8 mouse cellular contexts compared by ENCODE assay signal in the genomic region with DNA sequence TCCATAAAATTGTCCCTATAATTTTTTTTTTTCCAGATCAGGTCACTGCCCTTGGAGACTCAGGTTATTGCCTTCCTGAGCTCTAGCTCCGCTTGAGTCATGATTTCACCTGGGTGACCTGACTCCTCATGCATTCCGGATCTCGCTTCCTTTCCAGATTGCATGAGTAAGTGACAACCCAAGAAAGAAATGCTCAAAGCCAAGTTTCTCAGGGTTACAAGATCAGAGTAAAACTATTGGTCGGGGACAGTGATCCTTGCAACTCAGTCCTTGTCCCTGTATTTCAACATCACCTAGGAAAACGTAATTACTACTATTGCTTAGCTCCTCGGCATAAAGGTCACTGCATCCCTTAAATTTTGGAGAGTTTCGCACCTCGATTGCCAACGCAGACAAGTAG. TPM values are rescaled to one million over a fixed set of nuclear protein-coding genes. Genes with fewer than 3 reads are reported as not detected.
DNase-seq lines count a peak whose midpoint lies in the region; ATAC-seq lines count a peak whose summit lies in the region.

TSS of gene Acot5 (plus strand) at position 340 of the 400 bp plus-strand sequence.

- no peak within 1 kb of the TSS for H3K27ac ChIP-seq in heart, embryonic 16.5 days (ENCODE audit: low read length)
- no peak within 1 kb of the TSS for H3K27ac ChIP-seq in embryonic facial prominence, embryonic 10.5 days (replicated peaks)
- no peak within 1 kb of the TSS for H3K27ac ChIP-seq in hindbrain, embryonic 14.5 days
- H3K27ac ChIP-seq in midbrain, embryonic 14.5 days (replicated peaks; ENCODE audit: low read depth, low read length), result no peak within 1 kb of the TSS

- WGBS in heart, embryonic 16.5 days, result 54% methylated on average over 9 of the region's 9 CpGs
- WGBS in embryonic facial prominence, embryonic 10.5 days, result 55% methylated on average over 9 of the region's 9 CpGs
- 65% methylated on average over 9 of the region's 9 CpGs for WGBS in hindbrain, embryonic 14.5 days
- 56% methylated on average over 9 of the region's 9 CpGs for WGBS in midbrain, embryonic 14.5 days

- intact Hi-C loops in heart, postnatal 10 days (cut with DNase I), result no loop called here

- peaks cover 12% of the 10 kb centered on the region for H3K27me3 ChIP-seq in heart, embryonic 16.5 days (ENCODE audit: control insufficient read depth, insufficient read depth, low read length)
- H3K27me3 ChIP-seq in embryonic facial prominence, embryonic 10.5 days (replicated peaks; ENCODE audit: low read depth, poor library complexity, severe bottlenecking), result peaks cover 55% of the 10 kb centered on the region
- peaks cover 33% of the 10 kb centered on the region for H3K27me3 ChIP-seq in hindbrain, embryonic 14.5 days (ENCODE audit: control insufficient read depth, insufficient read depth, low read length)
- peaks cover 7% of the 10 kb centered on the region; the same call in 1 of the 2 replicates for H3K27me3 ChIP-seq in midbrain, embryonic 14.5 days (ENCODE audit: control insufficient read depth, insufficient read depth, low read length)

- no peak for DNase-seq in heart, postnatal 10 days
- DNase-seq in embryonic facial prominence, embryonic 10.5 days (ENCODE audit: low spot score), result no peak
- no peak for DNase-seq in hindbrain, embryonic 14.5 days (ENCODE audit: low spot score)
- no peak for DNase-seq in midbrain, embryonic 14.5 days
- DNase-seq in cerebellum, adult 18-20 months, result no peak

- H3K4me1 ChIP-seq in heart, embryonic 16.5 days (ENCODE audit: control insufficient read depth, insufficient read depth, low read length), result no peaks in the 10 kb centered on the region
- peaks cover 9% of the 10 kb centered on the region; the same call in 1 of the 2 replicates for H3K4me1 ChIP-seq in embryonic facial prominence, embryonic 10.5 days
- no peaks in the 10 kb centered on the region for H3K4me1 ChIP-seq in hindbrain, embryonic 14.5 days (replicated peaks; ENCODE audit: control insufficient read depth, insufficient read depth, low read length)
- H3K4me1 ChIP-seq in midbrain, embryonic 14.5 days (ENCODE audit: control insufficient read depth, insufficient read depth, low read length), result no peaks in the 10 kb centered on the region

- peak within 1 kb of the TSS; percentile 53 for H3K4me3 ChIP-seq in heart, embryonic 16.5 days (ENCODE audit: low read length)
- H3K4me3 ChIP-seq in embryonic facial prominence, embryonic 10.5 days, result peak within 1 kb of the TSS; percentile 54
- peak within 1 kb of the TSS; percentile 37 for H3K4me3 ChIP-seq in hindbrain, embryonic 14.5 days (replicated peaks; ENCODE audit: low read length)
- H3K4me3 ChIP-seq in midbrain, embryonic 14.5 days (replicated peaks; ENCODE audit: low read depth, low read length), result peak within 1 kb of the TSS; percentile 32

- H3K4me2 ChIP-seq in heart, embryonic 16.5 days (ENCODE audit: low read depth, low read length), result peak within 1 kb of the TSS; percentile 76
- peak within 1 kb of the TSS; percentile 55 for H3K4me2 ChIP-seq in hindbrain, embryonic 14.5 days (replicated peaks)
- H3K4me2 ChIP-seq in midbrain, embryonic 14.5 days (ENCODE audit: low read length), result peak within 1 kb of the TSS; percentile 52

- no peaks in the 10 kb centered on the region for H3K9me3 ChIP-seq in heart, embryonic 16.5 days (replicated peaks; ENCODE audit: control insufficient read depth, low read length)
- no peaks in the 10 kb centered on the region for H3K9me3 ChIP-seq in embryonic facial prominence, embryonic 10.5 days
- H3K9me3 ChIP-seq in hindbrain, embryonic 14.5 days (ENCODE audit: control insufficient read depth, low read length), result no peaks in the 10 kb centered on the region
- no peaks in the 10 kb centered on the region for H3K9me3 ChIP-seq in midbrain, embryonic 14.5 days (ENCODE audit: control insufficient read depth, low read length)

- no peak for ATAC-seq in heart, embryonic 16.5 days (replicated peaks; ENCODE audit: extremely low read depth, insufficient read depth, low FRiP score)
- ATAC-seq in hindbrain, embryonic 14.5 days (ENCODE audit: low FRiP score), result no peak
- ATAC-seq in midbrain, embryonic 14.5 days (ENCODE audit: low FRiP score, low TSS enrichment), result no peak
- no peak for ATAC-seq in erythroblast, adult 5-6 weeks (replicated peaks; ENCODE audit: low FRiP score, poor library complexity, severe bottlenecking)
- ATAC-seq in megakaryocyte progenitor cell, adult 5-6 weeks (replicated peaks; ENCODE audit: poor library complexity), result no peak

- H3K36me3 ChIP-seq in heart, embryonic 16.5 days (ENCODE audit: control insufficient read depth, insufficient read depth), result no peaks in the 10 kb centered on the region
- H3K36me3 ChIP-seq in embryonic facial prominence, embryonic 10.5 days (replicated peaks), result no peaks in the 10 kb centered on the region
- no peaks in the 10 kb centered on the region for H3K36me3 ChIP-seq in hindbrain, embryonic 14.5 days (replicated peaks; ENCODE audit: control insufficient read depth, insufficient read depth)
- no peaks in the 10 kb centered on the region for H3K36me3 ChIP-seq in midbrain, embryonic 14.5 days (ENCODE audit: control insufficient read depth, insufficient read depth, low read length)

- peak within 1 kb of the TSS; percentile 50 for H3K9ac ChIP-seq in heart, embryonic 16.5 days (ENCODE audit: low read length)
- peak within 1 kb of the TSS; percentile 47; the same call in 1 of the 2 replicates for H3K9ac ChIP-seq in hindbrain, embryonic 14.5 days
- no peak within 1 kb of the TSS; the same call in 1 of the 2 replicates for H3K9ac ChIP-seq in midbrain, embryonic 14.5 days (replicated peaks; ENCODE audit: low read length)

RNA-seq across cellular contexts. Expression of gene Acot5, which starts in this region (rescaled TPM):
- polyA plus RNA-seq in heart, embryonic 16.5 days (2015; fragmentation: Nextera tagmentation; extraction: Ambion mirVana), result 0.14 and 0.22 TPM in 2 replicates
- not detected for total RNA-seq in heart, postnatal 10 days (2021)
- not detected in 2 replicates for polyA plus RNA-seq in embryonic facial prominence, embryonic 10.5 days (2016; fragmentation: Nextera tagmentation; extraction: Ambion mirVana)
- 0.30 and 0.48 TPM in 2 replicates for polyA plus RNA-seq in hindbrain, embryonic 14.5 days (2014; fragmentation: Nextera tagmentation; extraction: Ambion mirVana)
- polyA plus RNA-seq in midbrain, embryonic 14.5 days (2014; fragmentation: Nextera tagmentation; extraction: Ambion mirVana), result not detected in 2 replicates
- total RNA-seq in erythroblast, adult 5-6 weeks (2015; ENCODE audit: low replicate concordance), result not detected in 2 replicates
- not detected in 2 replicates for total RNA-seq in erythroblast, adult 5-6 weeks (2017; ENCODE audit: low replicate concordance)
- not detected in 2 replicates for total RNA-seq in megakaryocyte progenitor cell, adult 5-6 weeks (2015)
- total RNA-seq in megakaryocyte progenitor cell, adult 5-6 weeks (2017), result not detected in 2 replicates
